Mouse (Mus musculus): ENCODE measurements around the gene Arid1b.
A peak's percentile ranks its signal among the peaks of the same experiment; 100 is the strongest.

Gene Arid1b

GRCm38 (mm10) chr17:5227950-5228615, 234.0 kb downstream of the Arid1b start:
- no peak for DNase-seq (ENCODE audit: extremely low read depth, insufficient read length, low spot score)

GRCm38 (mm10) chr17:5228616-5229250, 234.6 kb downstream of the Arid1b start:
- no peak for DNase-seq (ENCODE audit: extremely low read depth, insufficient read length, low spot score)

GRCm38 (mm10) chr17:5230063-5230462, 235.9 kb downstream of the Arid1b start:
- no peak for DNase-seq (ENCODE audit: extremely low read depth, insufficient read length, low spot score)

GRCm38 (mm10) chr17:5232180-5232579, 238.0 kb downstream of the Arid1b start:
- no peak for DNase-seq (ENCODE audit: extremely low read depth, insufficient read length, low spot score)

- DNase-seq (ENCODE audit: extremely low read depth, insufficient read length, low spot score), result peak; percentile 41
These were observed 239.9 kb downstream of the Arid1b start for GRCm38 (mm10) chr17:5233991-5234390.

- peak; percentile 63 for DNase-seq (ENCODE audit: extremely low read depth, insufficient read length, low spot score)
These were observed 240.9 kb downstream of the Arid1b start for GRCm38 (mm10) chr17:5235057-5235456.

GRCm38 (mm10) chr17:5237765-5238164, 243.6 kb downstream of the Arid1b start:
- peak; percentile 50 for DNase-seq (ENCODE audit: extremely low read depth, insufficient read length, low spot score)

- DNase-seq (ENCODE audit: extremely low read depth, insufficient read length, low spot score), result no peak
These were observed 244.5 kb downstream of the Arid1b start for GRCm38 (mm10) chr17:5238387-5239245.

- DNase-seq (ENCODE audit: extremely low read depth, insufficient read length, low spot score), result no peak
These were observed 250.4 kb downstream of the Arid1b start for GRCm38 (mm10) chr17:5244526-5244925.

- no peak for DNase-seq (ENCODE audit: extremely low read depth, insufficient read length, low spot score)
These were observed 252.6 kb downstream of the Arid1b start for GRCm38 (mm10) chr17:5246688-5247087.

- DNase-seq (ENCODE audit: extremely low read depth, insufficient read length, low spot score), result no peak
These were observed 253.1 kb downstream of the Arid1b start for GRCm38 (mm10) chr17:5247247-5247646.

GRCm38 (mm10) chr17:5247737-5248136, 253.6 kb downstream of the Arid1b start:
- DNase-seq (ENCODE audit: extremely low read depth, insufficient read length, low spot score), result no peak

GRCm38 (mm10) chr17:5248957-5249656, 255.0 kb downstream of the Arid1b start:
- DNase-seq (ENCODE audit: extremely low read depth, insufficient read length, low spot score), result no peak

- DNase-seq (ENCODE audit: extremely low read depth, insufficient read length, low spot score), result no peak
These were observed 255.6 kb downstream of the Arid1b start for GRCm38 (mm10) chr17:5249681-5250180.

GRCm38 (mm10) chr17:5252436-5252835, 258.3 kb downstream of the Arid1b start:
- no peak for DNase-seq (ENCODE audit: extremely low read depth, insufficient read length, low spot score)

GRCm38 (mm10) chr17:5254717-5255617, 260.8 kb downstream of the Arid1b start:
- DNase-seq (ENCODE audit: extremely low read depth, insufficient read length, low spot score), result no peak

- DNase-seq (ENCODE audit: extremely low read depth, insufficient read length, low spot score), result no peak
These were observed 261.4 kb downstream of the Arid1b start for GRCm38 (mm10) chr17:5255618-5255933.

- DNase-seq (ENCODE audit: extremely low read depth, insufficient read length, low spot score), result no peak
These were observed 264.8 kb downstream of the Arid1b start for GRCm38 (mm10) chr17:5258978-5259377.

GRCm38 (mm10) chr17:5261131-5261651, 267.1 kb downstream of the Arid1b start:
- no peak for DNase-seq (ENCODE audit: extremely low read depth, insufficient read length, low spot score)
